Mouse (Mus musculus) frontal cortex, postnatal 36 days (tissue): ENCODE results near the gene Gpx5.

Experiments used
- DNase-seq, 2 experiments: peaks; one replicate each; pipeline ENCODE4 v3.0.0; 2022; ENCODE audit warnings: low spot score in 2 of 2

The Gpx5 gene

DNA sequence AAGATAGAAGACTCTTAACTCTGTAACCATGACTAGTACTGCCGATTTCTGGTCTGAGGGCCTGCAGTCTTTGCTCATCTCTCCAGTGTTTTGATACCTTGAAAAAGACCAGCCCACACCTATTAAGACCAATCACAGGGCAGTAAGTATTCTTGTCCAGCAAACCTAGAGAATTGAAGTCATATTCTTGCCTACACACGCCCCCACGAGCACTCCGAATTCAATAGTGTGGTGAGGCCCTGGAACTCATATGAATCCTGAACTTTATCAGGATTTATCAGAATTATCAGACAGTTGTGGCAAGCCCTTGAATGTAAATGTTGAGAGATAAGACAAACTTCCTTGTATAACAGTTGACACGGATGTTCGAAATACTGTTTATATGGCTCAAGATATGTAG lies at the start of gene Gpx5:
Gene Gpx5 (minus strand): TSS at position 101 of the 400 bp plus-strand sequence.
- DNase-seq = no peak

DNA sequence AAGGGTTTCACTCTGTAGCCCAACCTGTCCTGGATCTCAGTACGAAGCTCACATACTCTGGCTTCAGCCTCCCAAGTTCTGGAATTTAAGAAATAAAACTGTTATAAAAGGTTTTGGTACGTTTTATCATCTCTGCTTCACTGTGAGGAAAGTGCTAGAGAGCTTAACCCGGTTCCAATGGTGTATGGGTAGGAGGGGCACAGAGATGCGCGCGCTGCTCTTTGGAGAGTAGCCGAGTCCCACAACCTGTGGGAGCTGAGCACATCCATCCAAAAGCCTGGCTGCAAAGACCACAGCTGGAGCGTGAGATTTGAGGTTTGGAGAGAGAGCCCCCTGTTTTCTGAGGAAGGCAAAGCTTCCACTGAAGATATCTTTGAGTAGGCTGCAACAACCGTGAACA lies 34.9 kb upstream of the Gpx5 start:
- peak; percentile 11 to 34 for DNase-seq

DNA sequence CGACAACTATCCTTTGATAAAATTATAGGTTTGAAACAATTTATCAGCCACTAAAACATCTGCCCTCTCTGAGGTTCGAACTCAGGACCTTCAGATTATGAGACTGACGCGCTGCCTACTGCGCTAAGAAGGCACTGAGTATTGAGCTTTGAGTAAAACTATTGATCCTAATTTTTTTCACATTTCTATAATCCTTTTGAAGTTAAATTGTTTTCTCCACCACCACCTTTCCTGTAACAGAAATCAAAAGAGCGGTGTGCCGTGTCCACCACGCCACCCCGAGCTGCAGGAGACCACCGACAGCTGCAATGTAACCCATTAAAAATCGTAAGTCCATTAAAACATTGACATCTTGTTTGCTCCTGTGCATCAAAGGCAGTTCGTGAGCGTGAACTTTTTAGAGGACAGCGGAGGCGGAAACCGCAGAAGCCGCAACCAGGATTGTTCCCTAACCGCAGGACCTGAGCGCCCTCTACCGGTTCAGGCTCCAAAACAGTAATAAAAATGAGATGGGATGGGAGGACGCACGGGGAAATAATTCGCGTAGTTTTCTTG lies 34.2 kb upstream of the Gpx5 start:
- peak; percentile 81 for DNase-seq

DNA sequence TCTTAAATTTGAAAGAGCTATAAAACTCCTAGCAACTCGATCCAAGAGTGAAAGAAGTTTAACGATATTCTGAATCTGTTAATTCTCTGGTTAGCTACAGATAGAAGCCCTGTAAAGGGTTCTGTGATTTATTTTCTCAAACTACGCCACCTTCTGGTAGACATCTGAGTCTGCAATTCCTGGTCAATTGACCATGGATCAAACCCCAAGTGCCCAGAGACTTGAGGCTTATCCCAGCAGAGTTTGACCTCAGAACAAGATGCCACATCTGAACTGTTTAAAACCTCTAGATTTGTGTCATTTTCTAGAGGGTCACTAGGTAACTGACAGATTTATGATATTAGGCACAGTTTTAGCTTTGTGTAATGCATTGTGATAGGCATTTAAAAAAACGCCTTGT lies 33.7 kb upstream of the Gpx5 start:
- DNase-seq = no peak

DNA sequence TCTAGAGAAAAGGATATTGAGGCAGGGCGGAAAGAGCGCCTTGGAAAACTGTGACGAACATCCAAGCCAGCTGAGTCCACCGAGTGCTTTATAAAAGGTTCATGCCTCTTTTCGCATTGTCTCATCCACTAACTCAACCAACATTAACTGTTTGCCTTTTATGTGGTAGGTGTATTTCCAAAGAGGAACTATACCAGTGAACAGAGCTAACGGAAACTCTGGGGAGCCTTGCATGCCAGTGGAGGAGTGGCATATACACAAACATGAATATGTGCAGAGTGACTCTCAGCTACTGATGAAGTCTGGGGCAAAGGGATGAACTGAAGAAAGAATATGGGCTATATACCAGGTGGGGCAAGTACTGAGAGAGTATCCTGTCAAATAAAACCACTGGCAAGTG lies 30.9 kb upstream of the Gpx5 start:
- no peak for DNase-seq

DNA sequence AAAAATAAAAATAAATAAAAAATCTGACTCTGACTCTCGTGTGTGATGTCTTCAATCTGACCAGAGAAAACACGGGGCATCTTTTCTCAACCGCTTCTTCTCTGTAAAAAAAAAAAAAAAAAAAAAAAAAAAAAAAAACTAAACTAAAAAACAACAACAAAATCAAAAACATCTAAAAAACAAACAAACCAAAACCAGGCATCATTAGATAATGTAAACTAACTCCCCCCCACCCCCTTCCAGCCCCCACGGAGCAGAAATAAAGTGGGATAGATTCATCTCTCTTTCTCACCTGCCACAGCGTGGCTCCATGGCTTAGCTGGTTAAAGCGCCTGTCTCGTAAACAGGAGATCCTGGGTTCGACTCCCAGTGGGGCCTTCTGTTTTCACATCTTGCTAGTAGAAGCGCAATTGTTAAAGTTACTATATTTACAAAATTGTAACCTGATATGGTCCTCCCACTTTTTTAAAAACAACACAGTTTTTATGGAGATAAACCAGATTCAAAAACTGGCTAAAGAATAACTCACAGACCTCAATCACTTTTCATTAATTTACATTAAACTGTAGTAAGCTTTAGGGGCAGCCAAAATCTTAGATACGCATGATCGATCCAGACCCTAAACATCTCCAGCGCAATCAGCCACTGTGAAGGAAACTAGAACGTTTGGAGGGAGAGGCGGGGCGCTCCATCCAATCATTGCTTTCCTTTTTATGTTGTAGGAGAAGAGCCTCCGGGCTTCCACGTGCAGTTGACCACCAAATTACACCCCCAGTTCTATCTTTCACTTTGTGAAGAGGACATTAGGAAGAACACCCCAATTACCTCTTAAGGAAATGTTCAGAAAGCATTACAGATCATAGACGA lies 30.2 kb upstream of the Gpx5 start:
- DNase-seq = peak; percentile 75 to 78

DNA sequence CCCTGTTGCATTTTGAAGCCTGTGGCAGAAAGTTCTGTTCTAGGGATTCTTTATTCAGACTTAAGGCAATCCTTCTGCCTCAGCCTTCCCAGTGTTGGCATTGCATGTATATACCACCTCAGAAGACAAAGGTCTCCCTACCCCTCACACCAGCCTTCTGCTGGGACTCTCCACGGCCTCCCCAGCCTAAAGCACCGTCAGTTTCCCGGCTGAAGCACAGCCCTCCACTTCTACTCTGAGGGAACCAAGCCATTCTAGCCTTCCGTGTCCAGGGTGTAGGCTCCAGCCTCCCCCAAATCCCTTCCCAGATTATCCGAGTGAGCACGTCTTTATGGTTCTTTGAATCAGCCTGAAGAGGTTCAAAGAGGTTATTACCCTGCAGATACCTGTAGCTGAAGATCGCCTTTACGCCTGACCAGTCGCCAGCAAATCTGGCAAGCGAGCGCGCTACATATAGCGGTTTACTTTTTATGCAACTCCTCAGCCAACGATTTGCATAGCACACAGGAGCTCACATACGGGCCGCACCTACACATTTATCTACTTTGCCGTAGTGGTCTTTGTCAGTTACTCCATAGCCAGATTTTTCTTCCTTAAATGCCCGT lies 29.5 kb upstream of the Gpx5 start:
- peak; percentile 35 to 51 for DNase-seq

DNA sequence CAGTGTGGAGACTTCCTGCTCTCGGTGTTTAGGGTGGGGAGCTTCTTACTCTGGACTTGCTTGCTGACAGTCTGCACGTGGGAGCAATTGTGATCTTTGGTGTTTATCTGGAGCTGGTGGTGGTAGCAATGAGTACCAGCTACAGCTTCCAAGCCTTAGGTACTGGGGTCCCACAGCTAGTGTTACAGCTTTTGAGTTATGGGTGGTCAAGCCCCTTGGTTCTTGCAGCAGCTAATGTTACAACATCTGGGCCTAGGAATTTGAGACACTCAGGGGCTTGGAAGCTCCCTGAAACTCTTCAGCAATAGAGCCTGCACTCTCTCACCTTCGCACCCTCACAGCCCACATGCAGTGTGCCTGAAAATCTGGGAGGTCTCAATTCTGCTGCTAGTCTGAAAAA lies 27.7 kb upstream of the Gpx5 start:
- DNase-seq = no peak

DNA sequence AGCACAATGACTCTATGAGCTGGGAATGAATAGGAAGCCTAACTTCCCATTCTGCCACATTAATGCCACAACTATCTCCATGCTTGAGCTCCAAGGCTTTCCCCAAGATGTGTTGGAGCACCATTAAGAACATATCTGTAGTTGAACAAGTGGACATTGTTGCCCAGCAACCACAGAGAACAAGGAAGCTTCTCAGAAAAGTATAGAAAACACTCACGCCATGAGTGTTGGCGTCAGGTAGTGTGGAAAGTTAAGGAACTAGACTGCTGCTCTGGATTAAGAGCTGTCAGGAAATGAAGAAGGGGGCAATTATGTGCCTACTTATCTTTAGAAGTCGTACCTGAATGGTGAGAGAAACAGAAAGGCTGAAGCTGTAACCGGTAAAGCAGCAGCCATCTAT lies 21.4 kb upstream of the Gpx5 start:
- no peak for DNase-seq

DNA sequence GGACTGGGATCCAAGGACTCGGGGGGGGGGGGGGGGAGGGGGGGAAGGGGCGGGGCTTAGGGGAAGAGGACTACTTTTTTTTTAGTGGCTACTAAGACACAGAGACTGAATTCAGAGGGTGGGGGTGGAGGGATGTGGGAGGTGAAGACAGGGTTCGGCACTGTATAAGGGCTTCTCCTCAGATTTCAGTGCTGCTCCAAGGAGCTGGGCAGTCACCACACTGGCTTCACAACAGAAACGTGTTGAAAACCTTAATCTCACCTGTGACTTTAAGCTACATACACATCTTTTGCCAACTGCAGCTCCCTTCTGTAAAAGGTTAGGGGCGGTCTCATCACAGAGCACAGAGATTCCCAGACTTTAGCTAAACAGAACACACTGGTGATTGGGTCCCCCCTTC lies 20.3 kb upstream of the Gpx5 start:
- DNase-seq = no peak

DNA sequence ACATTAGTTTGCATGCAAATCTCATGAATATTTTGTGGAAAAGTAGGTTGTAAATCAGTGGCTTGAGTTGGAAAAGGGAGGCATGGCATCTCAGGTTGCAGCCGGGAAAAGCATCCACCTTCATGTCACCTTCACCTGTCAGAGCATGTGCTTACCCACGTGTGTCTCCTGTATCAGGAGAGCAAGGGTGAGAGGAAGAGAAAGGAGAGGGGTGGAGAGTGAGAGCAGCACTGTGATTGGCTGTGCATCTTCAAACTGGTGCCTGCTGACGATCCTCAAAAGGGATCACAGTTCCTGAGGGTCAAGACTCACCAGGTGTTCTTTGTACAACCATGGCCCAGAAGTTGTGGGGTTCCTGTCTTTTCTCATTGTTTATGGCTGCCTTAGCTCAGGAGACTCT lies 19.4 kb upstream of the Gpx5 start, which contains the start of gene Gpx6:
Gene Gpx6 (plus strand): TSS at position 200 of the 400 bp plus-strand sequence.
- DNase-seq = no peak

DNA sequence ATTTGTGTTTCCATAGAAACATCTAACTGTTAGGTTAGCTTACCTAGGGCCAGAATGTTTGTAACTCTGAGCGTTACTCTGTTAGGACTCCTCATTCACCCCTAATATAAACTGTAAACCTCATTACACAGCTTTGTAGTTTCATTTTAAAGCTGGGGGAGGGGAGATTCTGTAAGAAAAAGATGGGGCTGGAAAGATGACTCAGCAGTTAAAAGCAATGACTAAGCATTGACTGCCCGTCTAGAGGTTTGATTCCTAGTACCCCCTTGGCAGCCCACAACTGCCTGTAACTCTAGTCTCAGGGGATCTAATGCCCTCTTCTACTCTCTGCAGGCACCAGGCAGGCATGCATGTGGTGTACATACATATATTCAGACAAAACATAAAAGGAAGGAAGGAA lies 17.3 kb upstream of the Gpx5 start:
- no peak for DNase-seq

DNA sequence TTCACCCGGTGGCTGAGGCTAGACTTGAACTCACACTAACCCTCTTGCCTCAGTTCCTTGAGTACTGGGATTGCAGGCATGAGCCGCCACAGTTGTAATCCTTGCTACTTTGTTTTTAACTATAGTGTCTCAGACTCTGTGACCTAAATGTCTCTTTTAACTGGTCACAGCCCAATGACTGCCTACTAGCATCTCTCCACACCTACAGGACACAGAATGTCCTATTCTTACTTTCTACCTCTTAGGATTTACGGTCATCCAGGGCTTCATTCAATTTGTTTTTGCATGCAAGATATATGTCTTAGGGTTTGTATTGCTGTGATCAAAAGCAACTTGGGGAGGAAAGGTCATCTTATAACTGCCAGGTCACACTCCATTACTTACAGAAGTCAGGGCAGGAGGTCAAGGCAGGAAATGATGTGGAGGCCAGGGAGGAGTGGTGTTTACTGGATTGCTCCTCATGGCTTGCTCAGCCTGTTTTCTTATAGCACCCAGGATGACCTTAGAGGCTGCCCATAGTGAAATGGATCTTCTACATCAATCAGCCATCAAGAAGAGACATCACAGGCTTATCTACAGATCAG lies 12.0 kb upstream of the Gpx5 start:
- DNase-seq = no peak

DNA sequence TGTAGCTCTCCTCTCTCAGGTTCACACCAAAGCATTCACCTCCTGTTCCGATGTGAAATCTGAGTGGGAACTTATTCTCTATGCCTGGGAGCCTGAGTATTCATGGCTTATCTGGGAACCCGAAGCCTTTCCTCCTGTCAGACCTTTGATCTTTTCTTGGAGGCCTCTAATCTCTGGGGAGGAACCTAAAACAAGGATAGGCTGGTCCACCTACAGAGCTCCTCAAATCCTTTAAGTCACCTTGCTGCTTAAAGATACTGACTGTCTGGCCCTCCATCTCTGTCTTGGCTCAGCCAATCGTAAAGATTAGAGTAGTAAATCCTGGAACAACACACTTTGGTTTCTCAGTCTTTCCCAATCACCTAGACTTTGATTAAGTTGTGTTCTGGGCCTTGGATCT lies 6.0 kb upstream of the Gpx5 start:
- no peak for DNase-seq

DNA sequence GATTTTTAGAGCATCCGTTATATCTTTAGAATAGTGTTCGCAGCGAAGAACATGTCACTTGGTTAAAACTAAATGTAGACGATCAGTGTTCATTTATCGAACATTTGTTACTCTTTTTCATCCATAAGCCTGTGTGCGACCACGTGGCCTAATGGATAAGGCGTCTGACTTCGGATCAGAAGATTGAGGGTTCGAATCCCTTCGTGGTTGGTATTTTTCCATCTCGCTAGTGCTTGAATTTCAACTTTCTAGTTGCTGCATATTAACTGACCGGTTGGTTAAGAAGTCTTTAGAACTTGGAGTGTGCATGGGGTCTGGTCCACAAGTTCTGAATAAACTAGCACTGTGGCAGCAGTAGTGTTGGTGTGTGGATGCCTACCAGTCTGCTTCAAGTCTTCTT lies 13.0 kb downstream of the Gpx5 start:
- DNase-seq = peak; percentile 91 to 96

DNA sequence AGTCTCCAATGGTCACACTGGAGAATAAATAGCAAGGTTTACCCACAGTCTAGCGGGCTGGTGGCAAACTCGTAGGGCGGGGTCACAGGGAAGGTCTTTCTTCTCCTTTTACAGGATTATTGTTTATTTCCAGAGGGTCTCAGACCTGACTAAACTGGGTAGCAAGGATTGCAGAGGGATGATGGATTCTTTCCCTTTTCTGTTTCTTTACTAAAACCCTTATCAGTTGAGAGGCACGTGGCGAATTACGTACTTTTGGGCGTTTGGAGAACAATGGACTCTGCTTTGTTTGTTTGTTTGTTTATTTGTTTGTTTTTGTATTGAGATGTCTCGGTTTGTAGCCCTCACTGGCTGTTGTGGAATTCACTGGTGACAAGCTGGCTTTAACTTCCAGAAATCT lies 13.5 kb downstream of the Gpx5 start:
- no peak for DNase-seq

DNA sequence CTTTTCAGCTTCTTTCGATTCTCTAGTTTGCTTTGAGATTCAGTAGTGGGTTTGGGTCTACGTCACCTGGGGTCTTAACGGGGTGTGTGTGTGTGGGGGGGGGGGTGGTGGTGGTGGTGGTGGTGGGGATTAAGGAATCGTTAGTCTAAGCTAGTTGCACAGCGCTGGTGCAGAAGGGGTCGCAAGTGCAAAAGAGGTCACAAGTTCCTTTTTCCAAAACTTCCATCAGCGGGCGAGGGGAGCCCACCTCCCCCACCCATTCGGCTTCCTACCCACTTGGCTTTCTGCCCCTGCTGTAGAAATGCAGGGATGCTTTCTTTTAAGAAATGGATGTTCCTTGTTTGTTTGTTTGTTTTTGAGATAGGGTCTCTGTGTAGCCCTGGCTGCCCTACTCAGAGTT lies 16.0 kb downstream of the Gpx5 start:
- DNase-seq = no peak

DNA sequence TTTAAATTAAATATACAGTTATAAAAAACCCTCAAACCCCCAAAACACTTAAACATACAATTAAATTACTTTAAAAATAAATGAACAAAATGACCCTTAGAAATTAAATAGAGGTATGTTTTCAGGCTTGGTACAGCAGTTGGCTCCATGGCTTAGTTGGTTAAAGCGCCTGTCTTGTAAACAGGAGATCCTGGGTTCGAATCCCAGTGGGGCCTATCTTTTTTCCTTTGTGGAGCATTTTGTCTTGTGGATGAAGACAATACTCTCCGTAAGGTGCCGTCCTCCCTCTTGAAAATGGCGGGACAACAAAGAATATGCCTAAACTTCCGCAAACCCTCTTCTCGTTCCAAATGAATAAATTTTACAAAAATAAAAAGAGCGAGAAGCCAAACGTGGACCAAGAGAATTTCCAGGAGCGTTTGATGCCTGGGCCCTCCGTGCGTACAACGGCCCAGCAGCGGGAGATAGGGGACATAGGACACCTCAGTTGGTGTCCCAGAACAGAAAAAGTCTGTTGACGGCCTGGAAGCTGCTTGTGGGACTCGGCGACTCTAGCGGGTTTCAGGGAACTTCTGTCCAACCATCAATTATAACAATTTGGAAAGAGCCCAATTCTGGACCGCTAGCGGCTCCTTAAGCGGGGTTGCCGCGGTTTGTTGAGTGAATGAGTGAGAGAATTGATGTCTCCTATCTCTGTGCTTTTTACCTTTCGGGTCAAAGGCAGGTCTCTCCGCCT lies 16.5 kb downstream of the Gpx5 start:
- DNase-seq = peak; percentile 90 to 95

DNA sequence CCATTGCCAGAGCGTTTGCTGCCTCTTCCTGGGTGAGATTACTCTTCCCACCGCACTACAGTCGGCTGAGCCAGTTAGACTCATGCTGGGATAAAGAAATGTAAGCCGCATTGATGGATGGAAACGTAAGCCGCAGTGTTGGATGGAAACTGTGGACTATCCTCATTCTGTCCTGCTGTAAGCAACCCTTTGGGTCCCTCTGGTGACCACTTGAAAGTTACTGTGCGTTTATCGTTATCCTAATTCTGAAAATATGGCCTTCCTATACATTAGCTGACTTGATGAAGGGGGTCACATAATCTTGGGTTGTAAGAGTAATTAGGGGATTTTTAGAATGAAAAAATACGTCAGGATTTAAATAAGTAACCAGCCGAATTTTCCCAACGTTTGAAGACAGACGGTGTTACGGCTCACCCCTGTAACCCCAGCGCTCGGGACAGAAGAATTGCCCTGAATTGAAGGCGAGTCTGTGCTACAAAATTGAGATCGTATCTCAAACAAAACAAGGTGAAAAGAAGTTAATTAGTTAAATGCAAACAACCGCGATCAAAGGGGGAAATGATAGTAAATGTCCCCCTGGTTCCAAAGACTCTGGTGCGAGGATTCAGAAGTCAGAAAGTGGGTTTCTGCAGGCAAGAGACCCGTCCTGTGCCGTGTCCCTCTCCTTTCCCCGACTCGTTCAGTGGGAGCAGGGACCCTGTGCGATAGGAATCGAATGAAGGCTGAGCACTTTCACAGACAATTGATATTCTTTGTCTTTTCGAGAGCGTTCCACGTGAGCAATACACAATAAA lies 17.3 kb downstream of the Gpx5 start:
- DNase-seq = peak; percentile 45 to 55

DNA sequence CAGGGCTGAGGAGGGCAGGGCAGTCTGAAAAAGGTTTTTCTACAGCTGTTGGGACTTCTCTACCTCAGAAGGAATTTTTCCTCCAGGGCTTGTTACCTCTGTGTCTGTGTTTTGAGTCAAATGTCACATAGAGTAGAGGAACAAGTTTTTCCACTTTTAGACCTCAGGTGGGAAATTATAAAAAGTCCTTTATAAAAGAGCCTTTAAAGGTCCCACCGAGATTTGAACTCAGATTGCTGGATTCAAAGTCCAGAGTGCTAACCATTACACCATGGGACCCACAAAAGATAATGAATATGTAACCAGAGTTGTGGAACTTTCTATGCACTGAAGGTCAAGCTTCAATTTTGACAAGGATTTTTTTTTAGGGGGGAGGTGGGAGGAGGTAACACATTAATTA lies 24.3 kb downstream of the Gpx5 start:
- no peak for DNase-seq

DNA sequence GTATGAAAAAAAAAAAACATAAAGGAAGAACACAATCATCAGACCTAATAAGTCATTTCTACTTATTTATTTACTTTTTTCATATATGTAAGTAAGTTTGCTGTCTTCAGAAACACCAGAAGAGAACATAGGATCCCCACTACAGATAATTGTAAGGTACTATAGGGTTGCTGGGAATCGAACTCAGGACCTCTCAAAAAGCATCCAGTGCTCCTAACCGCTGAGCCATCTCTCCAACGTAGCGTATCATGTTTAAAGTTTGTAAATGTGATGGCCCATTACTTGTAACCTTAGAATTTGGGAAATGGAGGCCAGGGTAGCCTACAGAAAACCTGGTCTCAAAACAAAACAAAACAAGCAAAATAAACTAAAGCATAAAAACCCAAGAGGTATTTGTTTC lies 25.0 kb downstream of the Gpx5 start:
- no peak for DNase-seq
